Mouse (Mus musculus) kidney, adult 2 months (tissue): ENCODE results near the gene Npr1.

Experiments used
- CTCF ChIP-seq: fragments of 200-500 bp; conservative IDR thresholded peaks from 2 replicates; pipeline ENCODE4 v1.5.1; 2011; ENCODE audit warnings: low read depth, mild to moderate bottlenecking, control low read depth, low read length, moderate library complexity, mixed read lengths; ENCODE audit not compliant: insufficient read depth, insufficient read length
- POLR2A ChIP-seq: fragments of 200-500 bp; IDR thresholded peaks from one replicate; pipeline ENCODE4 v1.6.1; 2011; ENCODE audit warnings: low read depth, low read length, control low read depth

DNA sequence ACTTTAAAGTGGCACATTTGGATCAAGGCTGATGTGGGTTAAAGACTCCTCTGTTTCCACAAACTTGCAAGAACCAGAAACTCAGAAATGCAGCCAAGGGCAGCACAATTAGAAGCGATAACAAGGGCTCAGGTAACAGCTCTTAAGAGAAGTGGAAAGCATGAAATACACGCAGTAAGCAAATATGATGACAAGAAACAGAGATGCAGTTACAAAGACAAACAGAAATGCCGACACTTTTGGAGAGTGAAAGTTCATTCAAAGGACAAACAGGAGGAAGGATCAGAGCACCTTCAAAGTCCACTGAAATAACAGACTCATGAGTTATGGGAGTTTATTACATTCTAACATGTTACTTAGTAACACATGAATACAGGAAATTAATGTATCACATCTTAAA lies 40.7 kb upstream of the Npr1 start:
- TF ChIP-seq CTCF (no peak), POLR2A (no peak)
